Mouse (Mus musculus) kidney, postnatal 4 days (tissue): ENCODE measurements at regions not wholly inside any gene's neighbourhood (a gene's known extent, or its start where the extent isn't known, plus 50 kb on each side); places are given as distances from the start of the nearest gene placed in this dataset.

Experiments used
- DNase-seq, 2 experiments: peaks; one replicate each; pipeline ENCODE4 v3.0.0; 2021; ENCODE audit warnings: mixed read lengths in 2 of 2

GRCm38 (mm10) chr9:79140970-79141369, 525.6 kb downstream of the Cd109 start:
- no peak for DNase-seq

- DNase-seq: no peak
Observed at GRCm38 (mm10) chr9:79146004-79146403, 530.7 kb downstream of the Cd109 start.

GRCm38 (mm10) chr9:79165596-79165995, 550.2 kb downstream of the Cd109 start:
- DNase-seq: no peak

GRCm38 (mm10) chr9:79173036-79173435, 545.6 kb downstream of the Col12a1 start:
- no peak for DNase-seq

GRCm38 (mm10) chr9:79179954-79180353, 538.7 kb downstream of the Col12a1 start:
- DNase-seq: no peak

- DNase-seq: no peak
Observed at GRCm38 (mm10) chr9:79195420-79195819, 523.2 kb downstream of the Col12a1 start.

GRCm38 (mm10) chr9:79201755-79202154, 516.9 kb downstream of the Col12a1 start:
- DNase-seq: no peak

- no peak for DNase-seq
Observed at GRCm38 (mm10) chr9:79213364-79213763, 505.3 kb downstream of the Col12a1 start.

- DNase-seq: no peak
Observed at GRCm38 (mm10) chr9:79215986-79216385, 502.6 kb downstream of the Col12a1 start.

GRCm38 (mm10) chr9:79216432-79216831, 502.2 kb downstream of the Col12a1 start:
- DNase-seq: no peak

- no peak for DNase-seq
Observed at GRCm38 (mm10) chr9:79233081-79233480, 485.6 kb downstream of the Col12a1 start.

GRCm38 (mm10) chr9:79233751-79234150, 484.9 kb downstream of the Col12a1 start:
- DNase-seq: no peak

- no peak for DNase-seq
Observed at GRCm38 (mm10) chr9:79269646-79270213, 448.9 kb downstream of the Col12a1 start.

GRCm38 (mm10) chr9:79270256-79270655, 448.4 kb downstream of the Col12a1 start:
- peak in 1 of 2 experiments; percentile 11 for DNase-seq

- no peak for DNase-seq
Observed at GRCm38 (mm10) chr9:79287849-79288248, 430.8 kb downstream of the Col12a1 start.

- DNase-seq: no peak
Observed at GRCm38 (mm10) chr9:79295306-79295705, 423.3 kb downstream of the Col12a1 start.

- DNase-seq: no peak
Observed at GRCm38 (mm10) chr9:79301580-79301979, 417.1 kb downstream of the Col12a1 start.

GRCm38 (mm10) chr9:79310591-79310990, 408.0 kb downstream of the Col12a1 start:
- no peak for DNase-seq

- DNase-seq: no peak
Observed at GRCm38 (mm10) chr9:79317411-79317810, 401.2 kb downstream of the Col12a1 start.

GRCm38 (mm10) chr9:79346371-79347096, 372.1 kb downstream of the Col12a1 start:
- DNase-seq: no peak

GRCm38 (mm10) chr9:79392020-79392419, 326.6 kb downstream of the Col12a1 start:
- DNase-seq: no peak

- no peak for DNase-seq
Observed at GRCm38 (mm10) chr9:79414989-79415388, 303.6 kb downstream of the Col12a1 start.

GRCm38 (mm10) chr9:79430417-79430816, 288.2 kb downstream of the Col12a1 start:
- no peak for DNase-seq

- no peak for DNase-seq
Observed at GRCm38 (mm10) chr9:79437636-79438035, 281.0 kb downstream of the Col12a1 start.
